In genomic region chr7:142377233-142377925, GRCm38 (mm10) we compare ENCODE assay signal across 26 mouse cellular contexts. TPM values are rescaled to one million over a fixed set of nuclear protein-coding genes. Genes with fewer than 3 reads are reported as not detected.
DNase-seq lines count a peak whose midpoint lies in the region; ATAC-seq lines count a peak whose summit lies in the region.
"Had no signal": no experiment of that assay in that cellular context is flagged by ENCODE, and none has a peak within 500 bp of the region (broad histone marks: within the 10 kb centered on the region; RNA-seq: fewer than 3 reads in every experiment).

No protein-coding gene starts in this region.

- no peak for DNase-seq in heart, adult 8-10 months (ENCODE audit: low spot score)
- peak; percentile 79 for DNase-seq in MEL-GATA-1-ER (ENCODE audit: extremely low read depth, low read depth)
- DNase-seq in spleen, postnatal 14 days (ENCODE audit: low spot score in 2 of 2), result no peak
- DNase-seq in spleen, adult 12 weeks (ENCODE audit: low spot score), result no peak
- DNase-seq in lung, postnatal 36 days, result no peak
- DNase-seq: adrenal gland, postnatal 14 days; cerebellum, postnatal 36 days; gastrocnemius, postnatal 25 days; right cerebral cortex, adult 18-20 months; thymus, adult 18-20 months had no signal

- H3K4me3 ChIP-seq in heart, embryonic 12.5 days, result no peak overlapping the region
- peak overlapping the region; percentile 52 for H3K4me3 ChIP-seq in erythroblast, embryonic 14.5 days (replicated peaks)
- H3K4me3 ChIP-seq in liver, embryonic 16.5 days (ENCODE audit: low read depth, low read length), result peak overlapping the region; percentile 11
- H3K4me3 ChIP-seq: embryonic facial prominence, embryonic 12.5 days; layer of hippocampus, adult 2 months; limb, embryonic 12.5 days; myocyte had no signal

- H3K36me3 ChIP-seq in heart, embryonic 12.5 days, result peaks cover 75% of the 10 kb centered on the region
- H3K36me3 ChIP-seq in erythroblast, embryonic 14.5 days (ENCODE audit: control insufficient read depth), result peaks cover 86% of the 10 kb centered on the region
- peaks cover 62% of the 10 kb centered on the region for H3K36me3 ChIP-seq in liver, embryonic 16.5 days (ENCODE audit: control insufficient read depth, insufficient read depth)

- H3K9ac ChIP-seq in heart, embryonic 12.5 days, result no peak overlapping the region
- H3K9ac ChIP-seq in liver, embryonic 16.5 days (ENCODE audit: low read depth, low read length), result peak overlapping the region; percentile 58
- H3K9ac ChIP-seq: embryonic facial prominence, embryonic 12.5 days; limb, embryonic 12.5 days had no signal

- H3K4me1 ChIP-seq in heart, embryonic 12.5 days (replicated peaks), result peaks cover 38% of the 10 kb centered on the region
- peaks cover 89% of the 10 kb centered on the region for H3K4me1 ChIP-seq in erythroblast, embryonic 14.5 days (ENCODE audit: control insufficient read depth)
- peaks cover 62% of the 10 kb centered on the region for H3K4me1 ChIP-seq in liver, embryonic 16.5 days (ENCODE audit: control insufficient read depth, low read depth, low read length)

- H3K4me2 ChIP-seq in heart, embryonic 12.5 days, result no peak overlapping the region
- H3K4me2 ChIP-seq in liver, embryonic 16.5 days (ENCODE audit: low read depth, low read length), result peak overlapping the region; percentile 46
- H3K4me2 ChIP-seq: embryonic facial prominence, embryonic 12.5 days; limb, embryonic 12.5 days; midbrain, embryonic 11.5 days had no signal

- WGBS in heart, embryonic 12.5 days, result 69% methylated on average over 14 of the region's 14 CpGs
- 30% methylated on average over 14 of the region's 14 CpGs for WGBS in liver, embryonic 16.5 days (ENCODE audit: insufficient replicate concordance)

- no peaks in the 10 kb centered on the region for H3K27me3 ChIP-seq in heart, embryonic 12.5 days (replicated peaks)
- H3K27me3 ChIP-seq in erythroblast, embryonic 14.5 days (ENCODE audit: control insufficient read depth), result peaks cover 13% of the 10 kb centered on the region
- H3K27me3 ChIP-seq in liver, embryonic 16.5 days (ENCODE audit: control insufficient read depth, insufficient read depth, low read depth, low read length), result peaks cover 12% of the 10 kb centered on the region

- H3K9me3 ChIP-seq in heart, embryonic 12.5 days (replicated peaks), result no peaks in the 10 kb centered on the region
- H3K9me3 ChIP-seq in erythroblast, embryonic 14.5 days (ENCODE audit: control insufficient read depth, low read length), result no peaks in the 10 kb centered on the region
- no peaks in the 10 kb centered on the region for H3K9me3 ChIP-seq in liver, embryonic 16.5 days (replicated peaks; ENCODE audit: control insufficient read depth, low read length)
- H3K9me3 ChIP-seq: embryonic facial prominence, embryonic 12.5 days; limb, embryonic 12.5 days had no signal

- ATAC-seq in heart, embryonic 12.5 days (ENCODE audit: insufficient number of reproducible peaks, low FRiP score), result peak; percentile 26; the same call in 1 of the 2 replicates
- peak; percentile 84 for ATAC-seq in liver, embryonic 16.5 days (ENCODE audit: low read depth)
- ATAC-seq: lung, postnatal 0 days had no signal

- H3K27ac ChIP-seq in heart, embryonic 12.5 days (ENCODE audit: poor library complexity, severe bottlenecking), result no peak overlapping the region
- H3K27ac ChIP-seq in liver, embryonic 16.5 days (ENCODE audit: low read length), result peak overlapping the region; percentile 76
- H3K27ac ChIP-seq: embryonic facial prominence, embryonic 12.5 days; kidney, postnatal 0 days; layer of hippocampus, adult 2 months; limb, embryonic 12.5 days had no signal

RNA-seq across cellular contexts. Expression of gene Ifitm10, which starts 3.8 kb away (rescaled TPM):
- polyA plus RNA-seq in heart, embryonic 12.5 days (2016; fragmentation: Nextera tagmentation; extraction: Ambion mirVana), result 5.4 and 7.4 TPM in 2 replicates
- total RNA-seq in heart, adult 8-10 months (2022), result 1 to 10 TPM; 2.4 to 4.7 (median 3.4) TPM
- polyA plus RNA-seq in erythroblast, embryonic 14.5 days (2012), result 0.36 and 0.47 TPM in 2 replicates
- polyA plus RNA-seq in liver, embryonic 16.5 days (2015; fragmentation: Nextera tagmentation; extraction: Ambion mirVana), result 1.6 and 2.0 TPM in 2 replicates

RNA-seq across cellular contexts. Expression of gene Gm49369, which starts 5.1 kb away (rescaled TPM):
- polyA plus RNA-seq in heart, embryonic 12.5 days (2016; fragmentation: Nextera tagmentation; extraction: Ambion mirVana), result 3.0 TPM in 1 of 2 replicates, not detected in the other
- total RNA-seq in heart, adult 8-10 months (2022), result 10 to 100 TPM in 1 of 4 experiments, 1 to 10 TPM in 2, under 1 TPM in 1; 0.63 to 14.1 (median 6.3) TPM
- 19.7 and 19.8 TPM in 2 replicates for polyA plus RNA-seq in erythroblast, embryonic 14.5 days (2012)
- 1.4 and 1.8 TPM in 2 replicates for polyA plus RNA-seq in liver, embryonic 16.5 days (2015; fragmentation: Nextera tagmentation; extraction: Ambion mirVana)
- polyA plus RNA-seq: C2C12; embryonic facial prominence, embryonic 12.5 days; forebrain, embryonic 11.5 days; kidney, postnatal 0 days; spleen, adult 2 months had no signal

RNA-seq across cellular contexts. Expression of gene Ctsd, which starts 10.5 kb away (rescaled TPM):
- polyA plus RNA-seq in heart, embryonic 12.5 days (2016; fragmentation: Nextera tagmentation; extraction: Ambion mirVana), result 431 and 436 TPM in 2 replicates
- 1,000 to 10,000 TPM; 1,038 to 1,126 (median 1,089) TPM for total RNA-seq in heart, adult 8-10 months (2022)
- 14.4 and 21.7 TPM in 2 replicates for polyA plus RNA-seq in erythroblast, embryonic 14.5 days (2012)
- 408 and 415 TPM in 2 replicates for polyA plus RNA-seq in liver, embryonic 16.5 days (2015; fragmentation: Nextera tagmentation; extraction: Ambion mirVana)

RNA-seq across cellular contexts. Expression of gene Syt8, which starts 57.3 kb away (rescaled TPM):
- polyA plus RNA-seq in heart, embryonic 12.5 days (2016; fragmentation: Nextera tagmentation; extraction: Ambion mirVana), result 0.28 and 0.57 TPM in 2 replicates
- total RNA-seq in heart, adult 8-10 months (2022), result under 1 TPM in 1 of 4 experiments, not detected in 3; 0.25 TPM
- not detected in 2 replicates for polyA plus RNA-seq in erythroblast, embryonic 14.5 days (2012)
- 0.14 TPM in 1 of 2 replicates, not detected in the other for polyA plus RNA-seq in liver, embryonic 16.5 days (2015; fragmentation: Nextera tagmentation; extraction: Ambion mirVana)
- total RNA-seq: adrenal gland, postnatal 14 days; gastrocnemius, postnatal 25 days; layer of hippocampus, adult 2 months; left cerebral cortex, adult 8-10 months had no signal
- polyA plus RNA-seq: forebrain, embryonic 11.5 days; frontal cortex, adult 2 months; heart, postnatal 0 days; midbrain, embryonic 11.5 days had no signal

Comparison
In these comparisons a context has a peak if more than half of its experiments do, and no peak if none do; other contexts are left out.
1. RNA of gene Ctsd, which starts 10.5 kb away (polyA plus RNA-seq): 431 to 436 TPM in heart, embryonic 12.5 days and 408 to 415 TPM in liver, embryonic 16.5 days; 14.4 to 21.7 TPM in erythroblast, embryonic 14.5 days; every median in the first group is over 10 times any median in the second.